Mouse (Mus musculus) limb, embryonic 12.5 days (tissue): ENCODE measurements around the gene Ttc39b. TPM values are rescaled to one million over a fixed set of nuclear protein-coding genes. Genes with fewer than 3 reads are reported as not detected.

ENCODE experiments used
- ATAC-seq: fragments of 200-750 bp; cut with Nextera tagmentation; 2 replicates; pipeline ENCODE4 v1.8.0; 2017; ENCODE audit warnings: low read depth, moderate TSS enrichment; ENCODE audit not compliant: insufficient number of reproducible peaks, insufficient read depth, low FRiP score, low TSS enrichment
- H3K27ac ChIP-seq: fragments of 300-500 bp; sonication (generic); 2 replicates; pipeline ENCODE4 v1.5.1; 2016; ENCODE audit warnings: mild to moderate bottlenecking, moderate library complexity
- H3K27me3 ChIP-seq: fragments of 300-500 bp; sonication (generic); 2 replicates; pipeline ENCODE4 v1.6.1; 2016; ENCODE audit warnings: mild to moderate bottlenecking, moderate library complexity
- H3K36me3 ChIP-seq: fragments of 300-500 bp; sonication (generic); 2 replicates; pipeline ENCODE4 v1.6.1; 2016; ENCODE audit warnings: mild to moderate bottlenecking, moderate library complexity
- H3K4me1 ChIP-seq: fragments of 300-500 bp; sonication (generic); replicated peaks from 2 replicates; pipeline ENCODE4 v1.6.1; 2016
- H3K4me2 ChIP-seq: fragments of 300-500 bp; sonication (generic); 2 replicates; pipeline ENCODE4 v1.6.1; 2016; ENCODE audit warnings: mild to moderate bottlenecking, moderate library complexity
- H3K4me3 ChIP-seq: fragments of 300-500 bp; sonication (generic); replicated peaks from 2 replicates; pipeline ENCODE4 v1.5.1; 2016; ENCODE audit warnings: mild to moderate bottlenecking
- H3K9ac ChIP-seq: fragments of 300-500 bp; sonication (generic); replicated peaks from 2 replicates; pipeline ENCODE4 v1.6.1; 2016; ENCODE audit warnings: mild to moderate bottlenecking, moderate library complexity
- H3K9me3 ChIP-seq: fragments of 300-500 bp; sonication (generic); 2 replicates; pipeline ENCODE4 v1.6.1; 2016; ENCODE audit warnings: mild to moderate bottlenecking, moderate library complexity
- WGBS: fragments of 180-500 bp; shearing (Covaris S2); methylation state at CpG from one replicate; pipeline ENCODE4 v1.1.7; 2016; 5-methylcytosine and 5-hydroxymethylcytosine counted together
- polyA plus RNA-seq: library from polyadenylated mRNA; unstranded; fragments of >200 nt; fragmentation: Nextera tagmentation; extraction: Ambion mirVana; gene quantifications from 2 replicates; pipeline ENCODE4 v1.2.1, GENCODE M21; 2016

Ttc39b gene
- 2.0 and 2.3 TPM in 2 replicates for polyA plus RNA-seq

DNA sequence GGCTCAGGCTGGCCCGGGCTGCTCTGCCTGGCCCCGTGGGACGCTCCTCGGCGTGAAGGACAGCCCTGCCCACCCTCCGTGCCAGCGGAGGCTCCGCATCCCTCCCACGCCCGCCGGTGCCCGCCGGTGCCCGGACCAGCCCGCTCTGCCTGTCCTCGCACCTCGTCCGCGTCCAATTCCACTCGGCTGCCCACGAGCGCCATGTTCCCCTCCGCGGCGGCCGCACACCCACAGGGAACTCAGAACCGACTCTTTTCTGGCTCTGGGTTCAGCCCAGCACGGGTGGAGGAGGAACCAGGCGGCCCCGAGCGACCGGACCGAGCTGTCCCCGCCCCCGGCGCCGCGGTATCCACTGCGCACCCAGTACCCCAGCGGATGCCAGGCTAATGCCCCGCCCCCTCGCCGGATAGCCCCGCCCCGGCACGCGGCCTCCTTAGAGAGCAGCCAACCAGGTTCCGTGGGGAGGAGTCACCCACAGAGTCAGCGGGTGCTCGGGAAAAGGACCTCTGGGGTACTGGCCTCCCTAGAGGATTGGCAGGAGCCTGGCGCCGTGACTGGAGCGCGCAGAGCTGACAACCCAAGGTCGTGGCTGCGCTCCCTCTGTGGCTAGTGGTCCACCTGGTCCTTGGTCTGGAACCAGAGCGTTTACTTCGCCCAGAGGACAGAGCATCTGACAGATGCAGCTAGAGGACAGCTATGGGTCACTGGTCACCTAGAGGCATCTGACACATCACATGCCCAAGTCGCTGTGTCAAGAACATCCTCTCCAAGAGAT, at the start of gene Ttc39b:
TSS of gene Ttc39b (minus strand) at position 346 of the 775 bp plus-strand sequence.
- H3K27me3 ChIP-seq = peaks cover 18% of the 10 kb centered on the region; the same call in 1 of the 2 replicates
- H3K4me2 ChIP-seq = peak within 1 kb of the TSS; percentile 93
- peak; percentile 94 for ATAC-seq
- WGBS = under 1% methylated on average over 59 of the region's 59 CpGs
- peaks cover 18% of the 10 kb centered on the region for H3K4me1 ChIP-seq
- no peaks in the 10 kb centered on the region for H3K36me3 ChIP-seq
- peak within 1 kb of the TSS; percentile 63 for H3K9ac ChIP-seq
- H3K27ac ChIP-seq = peak within 1 kb of the TSS; percentile 56
- peak within 1 kb of the TSS; percentile 78 for H3K4me3 ChIP-seq
- H3K9me3 ChIP-seq = no peaks in the 10 kb centered on the region

DNA sequence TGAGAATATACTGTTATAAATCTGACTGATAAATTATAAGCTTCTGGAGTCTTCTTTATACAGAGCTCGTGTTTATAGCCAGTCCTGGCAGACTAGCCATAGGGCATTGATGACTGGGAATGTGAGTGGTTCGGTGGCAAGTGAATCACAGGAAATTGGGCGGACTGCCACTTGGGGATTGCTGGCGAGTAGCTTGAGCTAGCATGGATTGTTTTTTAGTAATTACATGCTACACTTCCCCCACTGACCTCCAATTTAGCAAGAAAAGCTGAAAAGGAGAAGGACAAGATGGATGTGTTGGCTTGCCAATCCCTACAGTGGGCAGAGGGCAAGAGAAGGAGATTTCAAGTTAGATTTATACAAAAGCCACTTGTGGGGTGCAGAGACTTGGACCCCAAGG, 49.3 kb upstream of the Ttc39b start:
- H3K4me2 ChIP-seq = no peak overlapping the region
- H3K27me3 ChIP-seq = no peaks in the 10 kb centered on the region
- H3K36me3 ChIP-seq = no peaks in the 10 kb centered on the region
- no peaks in the 10 kb centered on the region for H3K4me1 ChIP-seq
- H3K9me3 ChIP-seq = no peaks in the 10 kb centered on the region
- H3K27ac ChIP-seq = no peak overlapping the region
- no peak overlapping the region for H3K9ac ChIP-seq
- WGBS = 69% methylated on average over 4 of the region's 4 CpGs
- H3K4me3 ChIP-seq = no peak overlapping the region
- no peak for ATAC-seq

DNA sequence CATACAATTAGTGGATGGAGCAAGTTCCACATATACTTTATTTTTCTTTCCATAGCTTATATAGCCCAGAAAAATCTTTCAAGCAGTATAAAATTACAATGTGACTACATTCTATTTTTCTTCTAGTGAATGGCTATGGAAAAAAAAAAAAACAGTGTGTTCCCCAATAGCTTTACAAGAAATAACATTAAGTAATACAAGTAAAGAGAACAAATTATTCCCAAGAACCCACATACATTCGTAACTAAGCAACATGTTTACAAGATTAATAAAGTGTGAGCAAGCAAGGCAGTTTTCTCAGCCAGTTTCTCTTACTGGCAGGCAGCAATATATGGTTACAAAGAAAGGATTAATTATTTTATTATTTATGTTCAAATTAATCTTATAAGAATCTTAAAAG, 33.7 kb upstream of the Ttc39b start:
- Histone ChIP-seq H3K4me3 (no peak overlapping the region), H3K36me3 (no peaks in the 10 kb centered on the region), H3K9ac (no peak overlapping the region), H3K27ac (no peak overlapping the region), H3K9me3 (peaks cover 8% of the 10 kb centered on the region; the same call in 1 of the 2 replicates), H3K4me2 (no peak overlapping the region), H3K27me3 (no peaks in the 10 kb centered on the region), H3K4me1 (0 out of 2 replicates have a peak, but pooled peaks cover 3% of the 10 kb centered on the region)
- WGBS = 64% methylated on average over 1 of the region's 1 CpGs
- no peak for ATAC-seq

GRCm38 (mm10) chr4:83354786-83355185, 30.7 kb upstream of the Ttc39b start:
- no peak for ATAC-seq
- H3K4me2 ChIP-seq = no peak overlapping the region
- no peak overlapping the region for H3K27ac ChIP-seq
- 89% methylated on average over 2 of the region's 2 CpGs for WGBS
- 0 out of 2 replicates have a peak, but pooled peaks cover 3% of the 10 kb centered on the region for H3K4me1 ChIP-seq
- H3K9ac ChIP-seq = no peak overlapping the region
- no peaks in the 10 kb centered on the region for H3K9me3 ChIP-seq
- H3K27me3 ChIP-seq = no peaks in the 10 kb centered on the region
- H3K4me3 ChIP-seq = no peak overlapping the region
- no peaks in the 10 kb centered on the region for H3K36me3 ChIP-seq

DNA sequence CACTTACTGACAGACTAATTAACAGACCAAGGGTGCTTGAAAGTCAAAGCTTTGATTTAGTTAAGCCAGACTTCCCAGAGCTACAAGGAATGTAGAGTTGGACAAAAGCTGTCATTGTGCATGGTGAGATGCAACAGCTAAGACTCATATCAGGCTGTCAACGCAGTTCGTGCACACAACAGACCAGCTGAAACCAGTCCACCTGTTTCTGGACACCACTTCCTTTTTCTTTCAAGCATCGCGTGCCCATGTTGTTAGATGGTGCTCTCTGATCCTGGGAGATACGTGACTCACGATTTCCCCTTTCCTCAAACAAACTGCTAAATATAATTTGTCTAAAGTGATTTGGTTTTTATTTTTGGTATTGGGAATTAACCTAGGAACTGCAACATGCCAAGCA, 29.9 kb upstream of the Ttc39b start:
- 80% methylated on average over 6 of the region's 6 CpGs for WGBS
- Histone ChIP-seq H3K4me2 (no peak overlapping the region), H3K27ac (no peak overlapping the region), H3K9ac (no peak overlapping the region), H3K36me3 (no peaks in the 10 kb centered on the region), H3K4me3 (no peak overlapping the region), H3K4me1 (0 out of 2 replicates have a peak, but pooled peaks cover 3% of the 10 kb centered on the region), H3K9me3 (no peaks in the 10 kb centered on the region), H3K27me3 (no peaks in the 10 kb centered on the region)
- ATAC-seq = no peak

GRCm38 (mm10) chr4:83353276-83353675, 29.2 kb upstream of the Ttc39b start:
- Histone ChIP-seq H3K4me3 (no peak overlapping the region), H3K9me3 (no peaks in the 10 kb centered on the region), H3K4me2 (no peak overlapping the region), H3K36me3 (no peaks in the 10 kb centered on the region), H3K27ac (no peak overlapping the region), H3K9ac (no peak overlapping the region), H3K4me1 (0 out of 2 replicates have a peak, but pooled peaks cover 3% of the 10 kb centered on the region), H3K27me3 (no peaks in the 10 kb centered on the region)
- ATAC-seq = no peak
- 93% methylated on average over 12 of the region's 12 CpGs for WGBS

GRCm38 (mm10) chr4:83350719-83351118, 26.7 kb upstream of the Ttc39b start:
- no peak overlapping the region for H3K27ac ChIP-seq
- H3K9me3 ChIP-seq = no peaks in the 10 kb centered on the region
- no peak overlapping the region for H3K4me2 ChIP-seq
- H3K9ac ChIP-seq = no peak overlapping the region
- H3K4me1 ChIP-seq = no peaks in the 10 kb centered on the region
- H3K4me3 ChIP-seq = no peak overlapping the region
- no peaks in the 10 kb centered on the region for H3K36me3 ChIP-seq
- H3K27me3 ChIP-seq = no peaks in the 10 kb centered on the region
- 74% methylated on average over 6 of the region's 6 CpGs for WGBS
- ATAC-seq = no peak

DNA sequence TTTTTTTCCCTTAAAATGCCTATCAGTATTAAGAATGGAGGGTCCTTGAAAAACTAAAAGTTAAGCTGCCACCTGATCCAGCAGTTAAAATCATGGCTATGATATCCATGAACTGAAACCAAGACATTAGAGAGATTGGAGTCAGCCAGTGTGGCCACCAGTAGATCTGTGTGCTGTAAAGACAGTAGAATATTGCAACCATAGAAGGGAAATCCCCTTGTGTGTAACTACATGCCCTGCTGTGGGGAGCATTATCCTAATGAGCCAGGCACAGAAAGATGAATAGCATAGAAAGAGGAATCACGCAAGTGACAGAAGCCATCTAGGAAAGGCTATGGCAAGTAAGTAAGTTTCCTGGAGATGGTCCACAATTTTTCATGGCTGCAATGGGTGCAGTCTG, 24.9 kb upstream of the Ttc39b start:
- Histone ChIP-seq H3K4me1 (no peaks in the 10 kb centered on the region), H3K9ac (no peak overlapping the region), H3K9me3 (no peaks in the 10 kb centered on the region), H3K27ac (no peak overlapping the region), H3K4me2 (no peak overlapping the region), H3K4me3 (no peak overlapping the region), H3K36me3 (no peaks in the 10 kb centered on the region), H3K27me3 (no peaks in the 10 kb centered on the region)
- no peak for ATAC-seq
- 92% methylated on average over 1 of the region's 1 CpGs for WGBS

- no peak overlapping the region for H3K4me2 ChIP-seq
- H3K9me3 ChIP-seq = no peaks in the 10 kb centered on the region
- no peak overlapping the region for H3K4me3 ChIP-seq
- H3K27me3 ChIP-seq = no peaks in the 10 kb centered on the region
- ATAC-seq = no peak
- H3K27ac ChIP-seq = no peak overlapping the region
- peaks cover 14% of the 10 kb centered on the region for H3K4me1 ChIP-seq
- WGBS = 60% methylated on average over 2 of the region's 2 CpGs
- no peak overlapping the region for H3K9ac ChIP-seq
- no peaks in the 10 kb centered on the region for H3K36me3 ChIP-seq
These were observed 19.8 kb upstream of the Ttc39b start for GRCm38 (mm10) chr4:83343895-83344294.

DNA sequence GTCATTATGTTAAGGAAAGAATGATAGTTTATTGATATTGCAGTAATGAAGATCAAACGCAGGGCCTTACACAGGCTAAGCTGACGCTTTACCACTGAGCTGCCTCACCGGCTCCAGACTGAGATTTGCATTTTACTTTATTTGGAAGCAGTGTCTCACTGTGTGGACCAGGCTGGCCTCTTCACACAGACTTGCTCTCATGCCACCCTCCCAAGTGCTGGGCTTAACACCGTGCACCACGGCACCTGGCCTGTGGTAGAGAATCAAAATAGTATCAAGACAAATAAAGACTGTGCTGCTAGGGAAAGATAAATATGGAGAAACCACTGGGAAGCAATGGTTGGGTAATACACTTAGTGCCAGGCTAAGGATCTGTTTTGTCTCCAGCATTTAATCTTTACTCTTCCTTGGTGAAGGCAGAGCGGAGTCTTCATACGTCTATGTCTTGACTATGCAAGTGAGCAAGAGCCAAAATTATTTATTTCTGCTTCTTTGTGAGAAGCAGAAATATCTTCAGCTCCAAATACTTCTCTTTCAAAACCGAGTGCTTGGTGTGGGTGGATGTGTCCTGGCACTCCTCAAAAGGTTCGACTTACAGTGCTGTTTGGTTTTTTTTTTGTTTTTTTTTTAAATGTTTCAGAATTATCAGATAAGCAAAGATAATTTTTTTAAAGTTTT, 19.2 kb upstream of the Ttc39b start:
- Histone ChIP-seq H3K36me3 (no peaks in the 10 kb centered on the region), H3K4me3 (no peak overlapping the region), H3K4me2 (no peak overlapping the region), H3K4me1 (peaks cover 14% of the 10 kb centered on the region), H3K9me3 (no peaks in the 10 kb centered on the region), H3K9ac (no peak overlapping the region), H3K27me3 (no peaks in the 10 kb centered on the region), H3K27ac (no peak overlapping the region)
- 80% methylated on average over 9 of the region's 9 CpGs for WGBS
- ATAC-seq = no peak

DNA sequence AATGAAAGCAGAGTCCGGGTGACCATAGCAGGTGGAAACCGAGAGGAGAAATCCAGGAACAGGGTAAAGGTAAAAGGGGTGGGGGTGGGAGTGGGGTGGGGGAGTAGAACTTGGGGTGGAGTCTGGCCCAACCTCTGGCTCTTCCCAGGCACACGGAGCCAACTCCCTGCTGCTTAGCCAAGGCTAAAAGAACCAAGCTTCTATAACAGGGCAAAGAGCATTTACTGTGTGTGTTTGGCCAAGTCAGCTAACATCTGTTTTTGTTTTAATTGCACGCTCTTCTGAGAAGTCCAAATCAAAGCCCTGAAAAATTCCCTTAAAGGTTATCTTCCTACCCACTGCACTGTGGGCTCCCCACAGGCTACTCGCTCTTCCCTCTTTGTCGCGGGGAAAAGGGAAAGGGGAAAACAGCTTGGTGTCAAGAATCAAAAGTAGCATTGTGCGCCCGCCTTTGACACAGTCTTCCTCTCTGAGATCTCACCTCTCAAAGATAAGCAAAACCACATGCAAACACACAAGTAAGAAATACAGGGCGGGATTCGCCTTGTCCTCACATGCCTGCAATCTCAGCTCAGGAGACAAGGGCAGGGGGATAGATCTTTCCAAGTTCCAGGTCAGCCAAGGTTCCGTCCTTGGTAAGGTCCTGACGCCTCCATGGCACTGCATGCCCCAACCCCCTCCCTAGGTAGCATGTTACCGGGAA, 18.4 kb upstream of the Ttc39b start:
- Histone ChIP-seq H3K9me3 (no peaks in the 10 kb centered on the region), H3K27ac (peak overlapping the region; percentile 45; the same call in 1 of the 2 replicates), H3K27me3 (no peaks in the 10 kb centered on the region), H3K4me1 (peaks cover 14% of the 10 kb centered on the region), H3K4me2 (peak overlapping the region; percentile 37), H3K4me3 (0 out of 2 replicates have a peak overlapping the region, but pooled peaks have one; percentile 7), H3K9ac (no peak overlapping the region), H3K36me3 (no peaks in the 10 kb centered on the region)
- no peak for ATAC-seq
- 21% methylated on average over 14 of the region's 14 CpGs for WGBS
